Mouse (Mus musculus): ENCODE results near the gene Camsap3. TPM values are rescaled to one million over a fixed set of nuclear protein-coding genes. Genes with fewer than 3 reads are reported as not detected.

Gene Camsap3
- total RNA-seq, 1 experiment = 22.4 TPM

- in situ Hi-C loops (cut with MboI; ENCODE audit: low sequenced_read_pairs in 2 of 2, unreplicated experiment in 2 of 2) = no loop called here
- H3K4me1 ChIP-seq (ENCODE audit: control insufficient read depth in 2 of 2, insufficient read depth in 2 of 2, low read length in 2 of 2, poor library complexity in 1 of 2) = peaks cover 11 to 36% of the 10 kb centered on the region in 2 experiments
- H3K4me3 ChIP-seq (ENCODE audit: insufficient read depth in 1 of 2, low read depth in 1 of 2, low read length in 2 of 2, poor library complexity in 1 of 2, severe bottlenecking in 1 of 2) = no peak overlapping the region
- no peak for DNase-seq (ENCODE audit: low read depth, low spot score)
- no peak overlapping the region for H3K9ac ChIP-seq (ENCODE audit: insufficient read depth, low read depth, low read length, poor library complexity, severe bottlenecking)
- TF ChIP-seq ZC3H11A (IDR thresholded peaks at IDR 0.05; ENCODE audit: borderline replicate concordance, low read depth, low read length) (no peak), HCFC1 (IDR thresholded peaks at IDR 0.05; ENCODE audit: borderline replicate concordance, insufficient read depth, low read length) (no peak), CHD2 (IDR thresholded peaks at IDR 0.05; ENCODE audit: low read depth, low read length) (no peak), ZNF384 (IDR thresholded peaks at IDR 0.05; ENCODE audit: low read depth, low read length) (no peak), MAFK (IDR thresholded peaks at IDR 0.05; ENCODE audit: insufficient read depth, low read depth, low read length) (no peak)
- H3K27ac ChIP-seq (ENCODE audit: insufficient read depth, low read depth, low read length, poor library complexity, severe bottlenecking) = no peak overlapping the region
- H3K9me3 ChIP-seq (ENCODE audit: control insufficient read depth, insufficient read depth, low read depth, low read length) = no peaks in the 10 kb centered on the region
- peaks cover 8% of the 10 kb centered on the region; the same call in 1 of the 2 replicates for H3K36me3 ChIP-seq (ENCODE audit: control insufficient read depth, insufficient read depth, low read length, poor library complexity, severe bottlenecking)
Measured at GRCm38 (mm10) chr8:3594466-3594865, 7.4 kb downstream of the Camsap3 start.

DNA sequence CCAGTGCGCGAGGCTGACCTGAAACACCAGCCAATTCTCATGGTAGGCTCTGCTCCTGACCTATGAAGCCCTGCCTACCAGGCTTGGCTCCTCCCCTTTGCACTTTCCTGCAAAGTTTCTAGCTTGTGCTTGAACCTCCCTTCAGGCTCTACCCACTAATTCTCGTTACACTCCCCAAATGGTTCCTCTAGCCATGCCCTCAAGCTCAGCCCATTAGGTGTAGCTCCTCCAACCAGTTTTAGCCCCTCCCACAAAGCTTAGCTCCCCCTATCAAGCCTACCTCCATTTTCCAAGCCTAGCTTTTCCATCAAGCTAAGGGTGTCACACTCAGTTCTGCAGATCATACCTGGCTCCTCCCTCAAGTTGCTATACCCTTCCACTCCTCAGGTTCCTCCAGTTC lies 11.0 kb downstream of the Camsap3 start:
- Histone ChIP-seq H3K9me3 (ENCODE audit: control insufficient read depth, insufficient read depth, low read depth, low read length) (no peaks in the 10 kb centered on the region), H3K36me3 (ENCODE audit: control insufficient read depth, insufficient read depth, low read length, poor library complexity, severe bottlenecking) (peaks cover 30% of the 10 kb centered on the region), H3K9ac (ENCODE audit: insufficient read depth, low read depth, low read length, poor library complexity, severe bottlenecking) (peak overlapping the region; percentile 78), H3K4me1 (ENCODE audit: control insufficient read depth in 2 of 2, insufficient read depth in 2 of 2, low read length in 2 of 2, poor library complexity in 1 of 2) (peaks cover 13 to 35% of the 10 kb centered on the region in 2 experiments), H3K4me3 (ENCODE audit: insufficient read depth in 1 of 2, low read depth in 1 of 2, low read length in 2 of 2, poor library complexity in 1 of 2, severe bottlenecking in 1 of 2) (peak overlapping the region; percentile 41 to 65), H3K27ac (ENCODE audit: insufficient read depth, low read depth, low read length, poor library complexity, severe bottlenecking) (peak overlapping the region; percentile 78)
- in situ Hi-C loops (cut with MboI; ENCODE audit: low sequenced_read_pairs in 2 of 2, unreplicated experiment in 2 of 2) = no loop called here
- TF ChIP-seq CHD2 (IDR thresholded peaks at IDR 0.05; ENCODE audit: low read depth, low read length) = no peak
- TF ChIP-seq ZC3H11A (IDR thresholded peaks at IDR 0.05; ENCODE audit: borderline replicate concordance, low read depth, low read length) = no peak
- no peak for TF ChIP-seq ZNF384 (IDR thresholded peaks at IDR 0.05; ENCODE audit: low read depth, low read length)
- no peak for TF ChIP-seq HCFC1 (IDR thresholded peaks at IDR 0.05; ENCODE audit: borderline replicate concordance, insufficient read depth, low read length)
- TF ChIP-seq MAFK (IDR thresholded peaks at IDR 0.05; ENCODE audit: insufficient read depth, low read depth, low read length) = no peak
- DNase-seq (ENCODE audit: low read depth, low spot score) = no peak

GRCm38 (mm10) chr8:3599219-3599618 lies 12.1 kb downstream of the Camsap3 start:
- peak overlapping the region; percentile 75 for H3K27ac ChIP-seq (ENCODE audit: insufficient read depth, low read depth, low read length, poor library complexity, severe bottlenecking)
- H3K9ac ChIP-seq (ENCODE audit: insufficient read depth, low read depth, low read length, poor library complexity, severe bottlenecking) = peak overlapping the region; percentile 61
- H3K4me3 ChIP-seq (ENCODE audit: insufficient read depth in 1 of 2, low read depth in 1 of 2, low read length in 2 of 2, poor library complexity in 1 of 2, severe bottlenecking in 1 of 2) = peak overlapping the region in 1 of 2 experiments; percentile 14; a peak in 1 of 4 replicates
- no peak for DNase-seq (ENCODE audit: low read depth, low spot score)
- in situ Hi-C loops (cut with MboI; ENCODE audit: low sequenced_read_pairs in 2 of 2, unreplicated experiment in 2 of 2) = no loop called here
- TF ChIP-seq ZNF384 (IDR thresholded peaks at IDR 0.05; ENCODE audit: low read depth, low read length) = no peak
- TF ChIP-seq CHD2 (IDR thresholded peaks at IDR 0.05; ENCODE audit: low read depth, low read length) = 0 out of 2 replicates have a peak, but pooled peaks have one; percentile 17
- TF ChIP-seq MAFK (IDR thresholded peaks at IDR 0.05; ENCODE audit: insufficient read depth, low read depth, low read length) = no peak
- no peaks in the 10 kb centered on the region for H3K9me3 ChIP-seq (ENCODE audit: control insufficient read depth, insufficient read depth, low read depth, low read length)
- peaks cover 13 to 33% of the 10 kb centered on the region in 2 experiments for H3K4me1 ChIP-seq (ENCODE audit: control insufficient read depth in 2 of 2, insufficient read depth in 2 of 2, low read length in 2 of 2, poor library complexity in 1 of 2)
- H3K36me3 ChIP-seq (ENCODE audit: control insufficient read depth, insufficient read depth, low read length, poor library complexity, severe bottlenecking) = peaks cover 42% of the 10 kb centered on the region

DNA sequence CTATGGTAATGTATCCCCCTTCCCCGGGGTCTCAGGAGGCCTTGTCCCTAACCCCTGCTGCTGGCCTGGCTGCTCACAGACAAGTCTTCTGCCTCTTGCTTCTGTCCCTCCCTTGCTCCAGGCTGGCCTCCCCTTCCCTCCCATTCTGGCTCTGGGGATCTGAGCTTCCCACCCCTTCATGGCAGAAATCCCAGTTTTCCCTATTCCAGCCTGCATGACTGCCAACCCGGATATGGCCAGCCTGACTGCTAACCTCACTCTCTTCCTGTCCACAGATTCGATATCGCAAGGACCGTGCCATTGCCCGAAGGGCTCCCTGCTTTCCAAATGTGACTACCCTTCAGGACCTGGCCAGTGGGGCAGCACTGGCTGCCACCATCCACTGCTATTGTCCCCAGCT lies 13.3 kb downstream of the Camsap3 start:
- Histone ChIP-seq H3K4me3 (ENCODE audit: insufficient read depth in 1 of 2, low read depth in 1 of 2, low read length in 2 of 2, poor library complexity in 1 of 2, severe bottlenecking in 1 of 2) (no peak overlapping the region), H3K9ac (ENCODE audit: insufficient read depth, low read depth, low read length, poor library complexity, severe bottlenecking) (peak overlapping the region; percentile 29; the same call in 1 of the 2 replicates), H3K36me3 (ENCODE audit: control insufficient read depth, insufficient read depth, low read length, poor library complexity, severe bottlenecking) (peaks cover 49% of the 10 kb centered on the region), H3K9me3 (ENCODE audit: control insufficient read depth, insufficient read depth, low read depth, low read length) (no peaks in the 10 kb centered on the region), H3K27ac (ENCODE audit: insufficient read depth, low read depth, low read length, poor library complexity, severe bottlenecking) (peak overlapping the region; percentile 36; the same call in 1 of the 2 replicates), H3K4me1 (ENCODE audit: control insufficient read depth in 2 of 2, insufficient read depth in 2 of 2, low read length in 2 of 2, poor library complexity in 1 of 2) (peaks cover 13 to 33% of the 10 kb centered on the region in 2 experiments)
- in situ Hi-C loops (cut with MboI; ENCODE audit: low sequenced_read_pairs in 2 of 2, unreplicated experiment in 2 of 2) = no loop called here
- no peak for TF ChIP-seq ZNF384 (IDR thresholded peaks at IDR 0.05; ENCODE audit: low read depth, low read length)
- no peak for TF ChIP-seq ZC3H11A (IDR thresholded peaks at IDR 0.05; ENCODE audit: borderline replicate concordance, low read depth, low read length)
- TF ChIP-seq CHD2 (IDR thresholded peaks at IDR 0.05; ENCODE audit: low read depth, low read length) = no peak
- TF ChIP-seq HCFC1 (IDR thresholded peaks at IDR 0.05; ENCODE audit: borderline replicate concordance, insufficient read depth, low read length) = no peak
- no peak for TF ChIP-seq MAFK (IDR thresholded peaks at IDR 0.05; ENCODE audit: insufficient read depth, low read depth, low read length)
- DNase-seq (ENCODE audit: low read depth, low spot score) = no peak

DNA sequence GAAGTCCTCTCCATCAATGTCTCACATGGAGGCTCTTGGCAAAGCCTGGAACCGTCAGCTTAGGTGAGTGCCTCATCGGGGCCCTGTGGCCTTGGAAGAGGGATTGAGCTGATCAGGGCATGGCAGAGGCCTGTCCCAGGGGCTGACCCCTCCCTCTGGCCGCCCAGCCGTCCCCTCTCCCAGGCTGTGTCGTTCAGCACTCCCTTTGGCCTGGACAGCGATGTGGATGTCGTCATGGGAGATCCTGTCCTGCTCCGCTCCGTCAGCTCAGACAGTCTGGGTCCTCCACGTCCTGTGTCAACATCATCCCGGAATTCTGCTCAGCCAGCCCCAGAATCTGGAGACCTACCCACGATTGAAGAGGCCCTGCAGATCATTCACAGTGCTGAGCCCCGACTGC lies 16.3 kb downstream of the Camsap3 start:
- H3K4me1 ChIP-seq (ENCODE audit: control insufficient read depth in 2 of 2, insufficient read depth in 2 of 2, low read length in 2 of 2, poor library complexity in 1 of 2) = peaks cover 6 to 23% of the 10 kb centered on the region in 2 experiments; a peak in 3 of 4 replicates

More for the DNA sequence above, 16.3 kb downstream of the Camsap3 start:
- Histone ChIP-seq H3K4me3 (ENCODE audit: insufficient read depth in 1 of 2, low read depth in 1 of 2, low read length in 2 of 2, poor library complexity in 1 of 2, severe bottlenecking in 1 of 2) (no peak overlapping the region), H3K36me3 (ENCODE audit: control insufficient read depth, insufficient read depth, low read length, poor library complexity, severe bottlenecking) (peaks cover 68% of the 10 kb centered on the region), H3K27ac (ENCODE audit: insufficient read depth, low read depth, low read length, poor library complexity, severe bottlenecking) (no peak overlapping the region), H3K9me3 (ENCODE audit: control insufficient read depth, insufficient read depth, low read depth, low read length) (no peaks in the 10 kb centered on the region), H3K9ac (ENCODE audit: insufficient read depth, low read depth, low read length, poor library complexity, severe bottlenecking) (no peak overlapping the region)
- no peak for DNase-seq (ENCODE audit: low read depth, low spot score)
- in situ Hi-C loops (cut with MboI; ENCODE audit: low sequenced_read_pairs in 2 of 2, unreplicated experiment in 2 of 2) = no loop called here
- TF ChIP-seq HCFC1 (IDR thresholded peaks at IDR 0.05; ENCODE audit: borderline replicate concordance, insufficient read depth, low read length) = no peak
- TF ChIP-seq MAFK (IDR thresholded peaks at IDR 0.05; ENCODE audit: insufficient read depth, low read depth, low read length) = no peak
- TF ChIP-seq CHD2 (IDR thresholded peaks at IDR 0.05; ENCODE audit: low read depth, low read length) = no peak
- TF ChIP-seq ZC3H11A (IDR thresholded peaks at IDR 0.05; ENCODE audit: borderline replicate concordance, low read depth, low read length) = no peak
- no peak for TF ChIP-seq ZNF384 (IDR thresholded peaks at IDR 0.05; ENCODE audit: low read depth, low read length)
